Mouse (Mus musculus) limb, embryonic 14.5 days (tissue): ENCODE results near the gene Ccl12. TPM values are rescaled to one million over a fixed set of nuclear protein-coding genes. Genes with fewer than 3 reads are reported as not detected.

ENCODE experiments used
- ATAC-seq: fragments of 200-750 bp; cut with Nextera tagmentation; 2 replicates; pipeline ENCODE4 v1.8.0; 2017; ENCODE audit warnings: low read depth, moderate number of reproducible peaks, moderate TSS enrichment; ENCODE audit not compliant: low FRiP score
- DNase-seq: peaks from one replicate; pipeline ENCODE4 v3.0.0-alpha.2; 2015; ENCODE audit warnings: low spot score
- H3K27ac ChIP-seq: fragments of 300-500 bp; sonication (generic); replicated peaks from 2 replicates; pipeline ENCODE4 v1.5.1; 2014; ENCODE audit warnings: low read depth, mild to moderate bottlenecking, low read length, moderate library complexity, mixed read lengths
- H3K27me3 ChIP-seq: fragments of 300-500 bp; sonication (generic); 2 replicates; pipeline ENCODE4 v1.6.1; 2014; ENCODE audit warnings: low read length, mixed read lengths; ENCODE audit not compliant: control insufficient read depth, insufficient read depth
- H3K36me3 ChIP-seq: fragments of 300-500 bp; sonication (generic); 2 replicates; pipeline ENCODE4 v1.6.1; 2014; ENCODE audit warnings: mild to moderate bottlenecking, low read length, moderate library complexity, mixed read lengths; ENCODE audit not compliant: control insufficient read depth, insufficient read depth
- H3K4me1 ChIP-seq: fragments of 300-500 bp; sonication (generic); 2 replicates; pipeline ENCODE4 v1.6.1; 2014; ENCODE audit warnings: antibody characterized with exemption, low read length, mixed read lengths; ENCODE audit not compliant: control insufficient read depth, insufficient read depth
- H3K4me2 ChIP-seq: fragments of 300-500 bp; sonication (generic); replicated peaks from 2 replicates; pipeline ENCODE4 v1.6.1; 2014; ENCODE audit warnings: low read depth, mild to moderate bottlenecking, low read length, moderate library complexity; ENCODE audit not compliant: severe bottlenecking
- H3K4me3 ChIP-seq: fragments of 300-500 bp; sonication (generic); replicated peaks from 2 replicates; pipeline ENCODE4 v1.5.1; 2014; ENCODE audit warnings: low read length
- H3K9ac ChIP-seq: fragments of 300-500 bp; sonication (generic); 2 replicates; pipeline ENCODE4 v1.6.1; 2014; ENCODE audit warnings: mild to moderate bottlenecking, low read depth, low read length, moderate library complexity; ENCODE audit not compliant: severe bottlenecking
- H3K9me3 ChIP-seq: fragments of 300-500 bp; sonication (generic); 2 replicates; pipeline ENCODE4 v1.6.1; 2016; ENCODE audit warnings: low read length; ENCODE audit not compliant: control insufficient read depth
- POLR2A ChIP-seq: fragments of 200-500 bp; IDR thresholded peaks from 2 replicates; pipeline ENCODE4 v1.8.0; 2012; ENCODE audit warnings: inconsistent platforms, mild to moderate bottlenecking, moderate library complexity, borderline replicate concordance; ENCODE audit not compliant: insufficient read depth, insufficient read length; ENCODE audit errors: extremely low read depth
- WGBS: fragments of 180-500 bp; shearing (Covaris S2); extraction: QIAGEN DNeasy Blood & Tissue Kit; methylation state at CpG from one replicate; pipeline ENCODE4 v1.1.7; 2014; 5-methylcytosine and 5-hydroxymethylcytosine counted together
- polyA plus RNA-seq, 2 experiments: library from polyadenylated mRNA; depleted of rRNA in 1 of 2; stranded (reverse) in 1 of 2; unstranded in 1 of 2; fragments of >200 nt; fragmentation: Nextera tagmentation in 1 of 2; extraction: Ambion mirVana in 1 of 2; gene quantifications; 2 replicates each; pipeline versions ENCODE4 v1.2.1 to v1.2.3; 2012 to 2014

The Ccl12 gene
- polyA plus RNA-seq, 2 experiments, result 4.6 to 5.0 TPM

DNA sequence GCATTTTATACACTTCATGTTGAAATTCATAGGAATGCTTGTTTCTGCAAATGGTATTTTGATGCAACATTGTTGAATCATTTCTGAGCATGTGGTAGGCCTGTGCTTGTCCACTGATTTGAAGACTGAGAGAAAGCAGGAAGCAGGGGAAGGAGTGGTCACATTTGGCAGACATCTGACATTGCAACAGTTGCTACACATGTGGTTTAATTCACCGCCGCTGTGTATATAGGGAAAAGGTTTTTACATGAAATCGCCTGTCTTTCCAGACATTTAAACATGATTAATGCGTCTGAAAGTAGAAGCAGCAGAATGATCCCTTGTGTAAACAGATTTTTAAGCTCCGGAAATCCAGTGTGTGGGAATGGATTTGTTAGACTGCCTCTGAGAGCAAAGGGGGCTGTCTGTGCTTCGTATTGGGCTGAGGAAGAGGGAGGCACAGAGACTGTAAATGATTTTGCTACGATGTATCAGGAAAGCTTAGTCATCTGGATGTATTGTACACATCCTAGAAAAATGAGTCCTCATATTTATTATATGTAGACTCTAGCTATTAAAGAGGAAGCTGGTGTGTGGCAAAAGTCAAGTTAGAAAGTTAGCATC, 37.9 kb downstream of the Ccl12 start:
- DNase-seq, result peak; percentile 80
- Histone ChIP-seq H3K4me3 (no peak overlapping the region), H3K4me2 (no peak overlapping the region), H3K9ac (no peak overlapping the region), H3K27ac (0 out of 2 replicates have a peak overlapping the region, but pooled peaks have one; percentile 22), H3K36me3 (no peaks in the 10 kb centered on the region), H3K9me3 (no peaks in the 10 kb centered on the region), H3K4me1 (peaks cover 10% of the 10 kb centered on the region), H3K27me3 (no peaks in the 10 kb centered on the region)
- peak; percentile 78 for ATAC-seq
- TF ChIP-seq POLR2A, result no peak
- WGBS, result 22% methylated on average over 7 of the region's 7 CpGs

Other genes starting within 250 kb of the Ccl12 start
- not detected in 2 replicates for gene 5530401A14Rik, start 241.2 kb upstream of the Ccl12 start, polyA plus RNA-seq (2012; rRNA removed)
- gene 5530401A14Rik, start 241.2 kb upstream of the Ccl12 start, polyA plus RNA-seq (2014; fragmentation: Nextera tagmentation; extraction: Ambion mirVana), result 0.07 TPM in 1 of 2 replicates, not detected in the other
- gene Asic2, start 133.4 kb upstream of the Ccl12 start, polyA plus RNA-seq (2012; rRNA removed), result 1.3 and 1.5 TPM in 2 replicates
- gene Asic2, start 133.4 kb upstream of the Ccl12 start, polyA plus RNA-seq (2014; fragmentation: Nextera tagmentation; extraction: Ambion mirVana), result 0.62 and 0.72 TPM in 2 replicates
- gene Ccl2, start 66.3 kb upstream of the Ccl12 start, polyA plus RNA-seq (2012; rRNA removed), result 4.7 and 7.0 TPM in 2 replicates
- 6.3 and 7.7 TPM in 2 replicates for gene Ccl2, start 66.3 kb upstream of the Ccl12 start, polyA plus RNA-seq (2014; fragmentation: Nextera tagmentation; extraction: Ambion mirVana)
- not detected in 2 replicates for gene Gm17268, start 63.3 kb upstream of the Ccl12 start, polyA plus RNA-seq (2012; rRNA removed)
- not detected in 2 replicates for gene Gm17268, start 63.3 kb upstream of the Ccl12 start, polyA plus RNA-seq (2014; fragmentation: Nextera tagmentation; extraction: Ambion mirVana)
- gene Ccl7, start 56.1 kb upstream of the Ccl12 start, polyA plus RNA-seq (2012; rRNA removed), result 1.2 and 1.5 TPM in 2 replicates
- gene Ccl7, start 56.1 kb upstream of the Ccl12 start, polyA plus RNA-seq (2014; fragmentation: Nextera tagmentation; extraction: Ambion mirVana), result 4.3 and 4.6 TPM in 2 replicates
- gene Ccl11, start 44.0 kb upstream of the Ccl12 start, polyA plus RNA-seq (2012; rRNA removed), result 4.3 and 5.8 TPM in 2 replicates
- gene Ccl11, start 44.0 kb upstream of the Ccl12 start, polyA plus RNA-seq (2014; fragmentation: Nextera tagmentation; extraction: Ambion mirVana), result 4.0 and 4.9 TPM in 2 replicates
- gene Ccl8, start 13.3 kb downstream of the Ccl12 start, polyA plus RNA-seq (2012; rRNA removed), result not detected in 2 replicates
- not detected in 2 replicates for gene Ccl8, start 13.3 kb downstream of the Ccl12 start, polyA plus RNA-seq (2014; fragmentation: Nextera tagmentation; extraction: Ambion mirVana)
- not detected in 2 replicates for gene Ccl1, start 203.8 kb downstream of the Ccl12 start, polyA plus RNA-seq (2012; rRNA removed)
- gene Ccl1, start 203.8 kb downstream of the Ccl12 start, polyA plus RNA-seq (2014; fragmentation: Nextera tagmentation; extraction: Ambion mirVana), result not detected in 2 replicates